Mouse (Mus musculus) fat pad, adult 2 months (tissue): ENCODE data around the gene Pomgnt1.

ENCODE experiments used
- DNase-seq: peaks from one replicate; pipeline ENCODE4 v3.0.0-alpha.2; 2011; ENCODE audit warnings: low read depth, low spot score; ENCODE audit errors: extremely low read depth

The Pomgnt1 gene

DNA sequence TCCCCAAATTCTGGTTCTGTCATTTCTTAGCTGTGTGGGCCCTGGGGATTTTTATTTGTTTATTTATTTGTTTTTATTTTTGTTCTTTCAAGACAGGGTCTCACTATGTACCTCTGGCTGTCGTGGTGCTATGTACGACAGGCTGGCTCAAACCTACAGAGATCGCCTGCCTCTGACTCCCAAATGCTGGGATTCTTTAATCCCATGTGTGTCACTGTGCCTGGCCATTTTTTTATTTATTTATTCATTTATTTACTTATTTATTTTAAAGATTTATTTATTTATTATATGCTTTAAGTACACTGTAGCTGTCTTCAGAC is 45.7 kb downstream of the Pomgnt1 start:
- no peak for DNase-seq

DNA sequence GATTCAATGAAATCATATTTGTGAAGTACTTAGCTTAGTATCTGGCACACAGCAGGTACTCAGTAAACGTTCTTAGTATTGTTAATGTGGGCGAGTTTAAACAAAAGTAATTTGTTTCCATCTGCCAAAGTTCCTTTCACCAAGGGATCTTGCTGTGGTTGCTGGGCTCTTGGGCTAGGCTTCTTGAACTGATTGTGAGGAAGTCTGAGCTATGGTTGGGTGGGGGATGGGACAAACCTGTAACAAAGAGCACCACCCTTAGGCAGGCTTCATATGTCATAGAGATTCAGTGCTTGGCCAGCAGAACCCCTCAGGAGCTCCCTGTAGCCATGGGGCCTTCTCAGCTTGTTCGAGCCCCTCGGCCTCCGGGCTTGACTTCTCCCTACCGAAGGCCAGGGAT is 49.4 kb downstream of the Pomgnt1 start, which contains the start of the genes 1700042G07Rik and Gm49337:
Gene 1700042G07Rik, plus strand, starts transcription at position 301 of the 400 bp plus-strand sequence.
Gene Gm49337, plus strand, starts transcription at position 313 of the 400 bp plus-strand sequence.
- no peak for DNase-seq

DNA sequence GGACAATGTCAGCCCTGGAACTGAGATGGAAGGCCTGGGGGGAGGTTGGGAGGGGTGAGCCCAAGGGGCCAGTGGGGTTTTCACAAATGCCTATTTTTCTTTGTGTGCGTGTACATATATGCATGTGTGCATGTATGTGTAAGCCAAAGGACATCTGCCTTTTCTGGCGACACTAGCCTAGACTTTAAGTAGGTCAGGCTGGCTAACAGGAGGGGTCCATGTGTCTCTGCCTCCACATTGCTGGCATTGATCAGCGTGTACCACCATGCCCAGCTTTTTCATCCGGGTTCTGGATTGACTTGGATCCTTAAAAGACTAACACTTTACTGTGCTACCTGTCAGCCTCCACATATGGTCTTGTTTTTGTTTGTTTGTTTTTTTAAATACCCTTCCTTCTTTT is 50.1 kb downstream of the Pomgnt1 start:
- no peak for DNase-seq

DNA sequence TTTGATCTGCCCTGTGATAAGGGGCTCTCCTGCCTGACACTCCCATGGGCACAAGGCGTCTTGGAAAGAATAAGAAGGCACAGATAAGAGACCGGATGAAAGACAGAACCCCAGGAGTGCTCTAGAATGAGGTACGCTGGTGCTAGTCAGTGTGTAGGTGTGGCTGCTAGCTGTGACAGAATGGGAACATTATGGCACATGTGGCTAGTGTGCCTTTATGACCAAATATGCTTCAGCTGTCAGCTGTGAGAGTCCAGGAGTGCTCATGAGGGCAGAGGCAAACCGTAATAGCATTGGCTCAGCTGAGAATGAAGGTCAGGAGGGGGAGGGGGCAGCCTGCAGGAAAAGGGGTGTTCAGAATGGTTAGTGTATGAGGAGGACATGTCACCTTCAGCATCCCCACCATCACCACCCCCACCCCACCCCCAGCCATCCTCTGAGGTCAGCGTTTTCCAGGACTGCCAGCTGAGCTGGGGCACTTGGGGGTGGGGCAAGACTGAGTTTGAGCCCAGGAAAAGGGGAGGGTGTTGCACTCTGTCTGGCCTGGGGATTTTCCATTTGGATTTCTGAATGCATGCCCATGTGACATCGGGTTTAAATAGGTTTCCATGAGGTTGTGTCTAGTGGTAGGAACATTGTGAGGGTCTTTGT is 51.0 kb downstream of the Pomgnt1 start:
- DNase-seq: no peak

DNA sequence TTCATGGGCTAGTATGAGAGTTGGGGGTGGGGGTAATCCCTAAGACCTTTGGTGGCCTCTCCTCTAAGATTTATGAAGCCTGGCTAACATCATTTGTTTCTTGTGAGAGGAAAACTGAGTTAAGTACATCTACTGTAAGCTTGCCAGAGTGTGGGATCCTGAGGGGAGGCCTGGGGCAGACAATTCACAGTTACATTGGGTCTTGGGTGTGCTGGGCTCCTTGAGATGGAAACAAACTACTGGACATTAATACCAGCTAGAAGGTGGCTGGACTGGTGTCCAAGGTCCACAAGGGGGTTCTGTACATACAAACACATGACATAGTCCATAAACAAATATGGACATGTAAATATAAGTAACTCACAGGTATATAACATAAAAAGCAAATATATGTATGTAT is 51.5 kb downstream of the Pomgnt1 start:
- no peak for DNase-seq

DNA sequence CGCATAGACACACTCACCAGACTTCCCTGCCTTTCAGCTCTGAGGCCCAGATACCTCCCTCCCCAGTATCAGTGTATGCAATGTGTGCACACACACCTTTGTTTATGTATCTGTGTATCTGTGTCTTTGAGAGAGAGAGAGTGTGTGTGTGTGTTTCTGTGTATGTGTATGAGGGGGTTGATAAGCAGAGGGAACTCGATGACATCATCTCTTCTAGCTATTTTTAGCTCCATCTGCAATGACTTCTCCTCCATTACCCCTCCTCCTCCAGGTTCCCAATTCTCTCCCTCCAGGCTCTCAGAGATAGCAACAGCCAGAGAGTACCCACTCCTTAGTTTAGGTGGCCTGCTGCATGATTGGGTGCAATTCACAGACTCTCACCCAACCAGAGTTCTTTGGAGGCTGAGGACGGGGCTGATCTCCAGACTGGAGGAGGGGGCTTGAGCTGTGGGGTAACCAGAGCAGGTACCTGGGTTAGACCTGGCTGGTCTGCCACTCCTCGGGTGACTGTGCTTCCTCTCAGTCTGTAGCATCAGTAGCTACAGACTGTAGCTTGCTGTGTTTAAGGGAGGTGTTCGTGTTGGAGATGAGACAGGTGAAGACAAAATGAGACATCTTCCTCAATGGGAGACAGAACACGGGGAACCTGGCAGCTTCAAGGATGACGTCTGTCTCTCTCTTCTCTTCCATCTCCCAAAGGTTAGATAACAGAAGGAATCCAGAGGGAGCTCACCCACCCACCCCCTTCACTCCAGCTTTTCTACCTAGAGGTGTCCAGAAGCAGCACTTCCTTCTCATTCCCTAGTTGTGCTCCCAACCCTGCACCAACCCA is 52.3 kb downstream of the Pomgnt1 start:
- DNase-seq: no peak

DNA sequence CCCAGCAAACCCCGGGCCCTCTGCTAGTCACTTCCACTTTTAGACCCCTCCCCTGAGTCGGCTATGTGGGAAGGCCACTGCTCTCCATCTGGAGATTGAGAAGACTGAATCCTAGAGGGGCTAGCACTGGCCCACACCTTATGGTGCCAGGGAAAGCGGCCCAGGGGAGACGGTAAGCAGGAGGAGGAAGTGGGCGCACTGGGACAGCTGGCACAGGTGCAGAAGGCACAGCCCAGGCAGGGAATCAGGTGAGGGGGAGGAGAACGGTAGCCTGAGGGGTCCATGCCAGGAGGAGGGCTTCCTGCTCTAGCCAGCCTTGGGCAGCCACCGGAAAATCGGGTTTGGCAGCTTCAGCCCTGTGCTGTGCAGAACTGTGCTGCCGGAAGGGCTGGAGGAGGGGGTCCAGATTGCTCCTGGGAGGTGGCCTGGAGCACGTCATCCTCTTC is 52.9 kb downstream of the Pomgnt1 start:
- no peak for DNase-seq

DNA sequence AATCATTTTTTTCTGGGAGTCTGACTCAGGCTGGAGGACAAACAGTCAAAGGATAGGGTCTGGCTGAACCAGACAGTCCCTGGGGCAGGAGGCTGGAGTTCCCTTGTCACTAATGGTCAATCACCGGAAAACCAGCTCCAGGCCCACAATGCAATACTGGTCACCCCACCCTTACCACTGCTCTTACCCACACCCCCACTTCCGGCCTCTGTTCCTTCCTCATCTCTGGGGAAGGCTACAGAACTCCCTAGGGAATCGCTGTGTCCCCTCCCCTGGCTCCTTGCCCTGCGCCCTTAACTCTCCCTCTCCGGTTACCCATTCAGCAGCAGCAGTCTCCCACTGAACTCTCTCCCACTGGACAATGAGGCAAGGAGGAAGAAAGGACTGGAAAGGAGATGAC is 53.5 kb downstream of the Pomgnt1 start:
- no peak for DNase-seq

DNA sequence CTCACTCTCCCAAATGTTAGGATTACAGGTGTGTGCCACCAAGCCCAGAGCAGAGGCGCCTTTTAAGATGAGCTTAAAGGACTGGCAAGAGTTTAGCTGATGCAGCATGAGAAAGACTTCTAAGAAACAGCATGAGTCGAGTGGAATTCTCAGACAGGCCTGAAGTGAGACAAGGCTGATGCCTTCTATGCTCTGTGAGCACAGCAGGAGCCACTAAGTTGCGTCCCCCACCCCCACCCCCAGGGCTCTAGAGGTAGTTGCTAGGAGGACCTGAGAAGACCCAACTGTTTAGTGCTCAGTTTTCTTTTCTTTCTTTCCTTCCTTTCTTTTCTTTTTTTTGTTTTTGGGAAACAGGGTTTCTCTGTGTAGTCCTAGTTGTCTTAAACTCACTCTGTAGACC is 58.4 kb downstream of the Pomgnt1 start:
- no peak for DNase-seq

DNA sequence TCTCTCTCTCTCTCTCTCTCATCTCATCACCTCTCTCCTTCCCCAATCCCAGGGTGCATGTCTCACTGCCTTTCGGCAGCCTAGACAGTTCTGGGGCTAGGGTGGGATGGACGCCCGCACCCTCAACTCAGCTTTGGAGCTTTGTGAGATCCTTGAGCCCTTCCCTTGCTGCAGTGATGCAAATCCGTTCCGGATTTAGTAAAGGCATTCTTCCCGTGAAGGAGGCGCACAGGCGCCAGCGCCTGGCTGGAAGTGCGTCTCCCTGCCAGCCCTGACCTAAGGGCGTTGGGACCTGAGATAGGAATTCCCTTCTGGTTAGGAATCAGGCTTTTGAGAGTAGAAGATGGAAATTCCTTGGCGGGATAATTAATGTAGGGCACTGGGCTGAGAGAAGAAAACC is 59.1 kb downstream of the Pomgnt1 start:
- DNase-seq: no peak

DNA sequence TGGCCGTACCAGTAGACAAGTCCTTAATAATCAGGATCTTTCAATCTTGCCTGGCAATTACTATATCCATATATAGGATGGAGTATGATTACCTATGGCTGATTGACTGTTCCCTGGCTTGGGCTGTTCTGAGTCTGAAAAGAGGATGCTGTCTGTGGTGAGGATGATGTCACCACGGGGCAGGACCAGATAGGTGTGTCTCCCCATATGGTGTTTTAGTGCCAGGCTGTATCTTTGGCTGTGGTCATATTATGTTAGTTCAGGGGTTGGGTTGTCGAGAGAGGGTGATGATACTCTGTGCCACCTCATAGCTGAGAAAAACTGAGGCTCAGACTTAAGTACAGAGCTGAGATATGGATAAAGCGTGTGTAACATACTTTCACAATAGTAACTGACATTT is 61.4 kb downstream of the Pomgnt1 start:
- no peak for DNase-seq

DNA sequence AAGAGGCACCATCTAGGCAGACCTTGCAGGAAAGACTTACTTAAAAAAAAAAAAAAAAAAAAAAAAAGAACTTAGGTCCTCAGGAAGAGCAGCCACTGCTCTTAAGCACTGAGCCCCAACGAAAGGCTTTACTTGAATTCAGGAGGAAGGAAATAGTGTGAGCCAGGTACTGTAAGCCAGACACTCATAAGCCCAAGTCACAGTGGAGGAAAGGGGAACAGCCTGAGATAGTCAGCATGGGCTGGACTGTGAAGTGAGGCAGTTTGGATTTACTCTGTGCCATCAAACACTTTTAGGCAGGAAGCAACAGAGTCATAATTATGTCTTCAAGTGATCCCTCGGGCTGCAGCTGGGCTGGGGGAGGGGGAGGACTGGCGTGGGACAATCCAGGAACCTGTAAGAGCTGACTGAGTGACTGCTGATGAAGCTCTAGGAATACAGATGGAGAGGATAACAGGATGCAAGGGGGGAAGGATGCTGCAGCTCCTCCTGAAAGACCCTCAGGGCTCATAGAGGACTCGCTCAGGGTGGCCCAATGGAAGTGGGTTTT is 68.7 kb downstream of the Pomgnt1 start:
- DNase-seq: no peak

DNA sequence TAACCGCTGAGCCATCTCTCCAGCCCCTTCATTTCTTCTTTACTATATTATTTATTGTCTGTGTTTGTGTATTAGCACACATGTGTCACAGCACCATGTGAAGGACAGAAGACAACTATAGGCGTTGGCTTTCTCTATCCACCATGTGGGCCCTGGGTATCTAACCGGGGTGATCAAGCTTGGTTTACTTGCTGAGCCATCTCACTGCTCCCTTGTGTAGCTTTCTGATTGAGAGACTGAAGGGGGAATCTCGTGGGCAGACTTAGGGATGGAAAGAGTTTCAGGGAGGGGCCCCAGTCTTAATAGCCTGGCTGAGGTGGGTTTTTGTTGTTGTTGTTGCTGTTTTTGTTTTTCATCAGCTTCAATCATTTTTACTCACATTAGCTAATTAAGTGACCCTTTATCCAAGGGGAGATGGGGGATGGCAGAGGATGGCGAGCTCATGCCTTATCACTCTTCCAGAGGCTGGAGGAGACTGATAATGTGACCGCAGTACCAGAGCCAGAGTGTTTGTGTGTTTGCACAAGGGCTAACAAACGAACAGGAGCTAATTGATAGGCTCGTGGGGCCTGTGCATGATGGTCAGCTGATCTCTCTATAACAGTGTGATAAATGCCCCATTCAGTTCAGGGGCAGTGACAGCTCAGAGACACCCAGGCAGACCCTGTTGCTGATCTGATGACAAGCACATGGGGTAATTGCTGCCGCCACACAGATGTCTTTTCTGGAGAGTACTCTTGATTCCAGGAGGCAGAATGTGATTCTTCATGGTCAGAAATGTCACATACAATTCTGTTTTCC is 70.1 kb downstream of the Pomgnt1 start:
- DNase-seq: no peak

DNA sequence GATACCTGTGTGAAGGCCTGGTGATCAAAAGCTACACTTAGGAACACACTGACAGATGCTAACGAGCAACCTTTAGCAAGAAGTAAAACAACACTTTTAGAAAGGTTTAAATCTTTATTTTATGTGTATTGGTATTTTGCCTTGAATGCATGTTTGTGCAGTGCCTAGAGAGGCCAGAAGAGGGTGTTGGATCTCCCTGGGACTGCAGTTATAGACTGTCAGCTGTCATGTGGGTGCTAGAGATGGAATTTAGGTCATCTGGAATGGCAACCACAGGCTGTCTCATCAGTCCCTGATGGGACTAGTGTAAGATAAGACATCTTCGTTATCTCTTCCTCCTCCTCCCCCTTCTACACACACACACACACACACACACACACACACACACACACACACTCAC is 74.8 kb downstream of the Pomgnt1 start:
- no peak for DNase-seq

DNA sequence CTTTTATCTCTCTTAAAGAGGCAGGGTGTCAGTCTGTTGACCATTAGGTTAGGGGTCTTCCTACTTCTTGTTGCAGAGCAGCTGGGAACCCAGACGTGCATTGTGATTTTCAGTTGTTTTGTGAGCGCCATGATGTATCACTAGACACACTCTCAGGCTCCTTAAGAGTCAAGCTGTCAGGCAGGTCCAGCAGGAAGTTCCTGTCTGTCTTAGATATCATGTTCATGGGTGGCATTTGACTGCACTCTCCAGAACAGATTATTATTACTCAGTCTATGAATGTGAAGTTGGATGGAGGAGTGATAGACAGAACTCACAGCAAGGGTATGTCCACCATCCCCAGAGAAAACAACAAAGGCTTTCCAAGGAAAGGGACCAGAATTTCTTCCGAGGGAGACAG is 80.8 kb downstream of the Pomgnt1 start:
- no peak for DNase-seq

DNA sequence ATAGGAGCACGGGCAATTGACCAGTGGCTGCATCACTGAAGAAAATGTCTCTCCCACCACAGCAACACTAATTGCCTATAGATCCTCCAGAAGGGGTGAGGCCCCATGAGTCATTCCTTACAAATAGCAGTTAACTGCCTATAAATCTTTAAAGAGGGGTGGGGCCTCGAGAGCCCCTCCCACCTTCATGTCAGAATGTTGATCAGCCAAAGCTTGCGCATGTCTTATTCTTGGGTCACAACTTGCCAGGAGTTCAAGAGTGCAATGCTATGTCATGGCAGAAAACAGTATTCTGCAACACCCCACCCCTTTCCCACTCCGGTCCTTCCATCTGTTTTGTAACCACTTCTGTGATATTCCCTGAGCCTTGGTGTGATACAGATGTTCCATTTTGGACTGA is 82.9 kb downstream of the Pomgnt1 start:
- no peak for DNase-seq

DNA sequence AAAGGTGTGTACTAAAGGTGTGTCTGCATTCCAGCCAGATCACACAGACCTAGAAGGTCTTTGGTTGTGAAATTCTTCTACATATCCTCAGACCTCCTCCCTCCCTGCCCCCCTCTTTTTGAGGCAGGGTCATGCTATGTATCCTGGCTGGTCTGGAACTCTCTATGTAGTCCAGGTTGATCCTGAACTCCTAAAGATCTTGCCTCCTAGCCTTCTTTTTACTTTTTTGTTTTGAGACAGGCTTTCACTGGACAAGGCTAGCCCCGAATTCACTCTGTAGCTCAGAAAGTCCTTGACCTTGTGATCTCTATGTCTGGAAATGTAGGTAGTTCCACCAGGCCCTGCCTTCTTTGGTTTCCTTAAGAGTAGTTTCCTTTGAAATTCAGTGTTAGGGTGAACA is 85.3 kb downstream of the Pomgnt1 start:
- DNase-seq: no peak
